Mouse (Mus musculus) granulocyte monocyte progenitor cell, adult 5-6 weeks (primary cell): ENCODE results near the gene Arf3. TPM values are rescaled to one million over a fixed set of nuclear protein-coding genes. Genes with fewer than 3 reads are reported as not detected.
A peak's percentile ranks its signal among the peaks of the same experiment; 100 is the strongest.
"Not testable (repeated sequence)": the region's sequence is repeated elsewhere in the genome, so short reads cannot be mapped to it uniquely, and the experiment has no call there.

Source experiments
- ATAC-seq: replicated peaks from 2 replicates; pipeline ENCODE4 v1.8.0; 2016; ENCODE audit warnings: mild to moderate bottlenecking, moderate TSS enrichment, inconsistent platforms; ENCODE audit not compliant: poor library complexity, severe bottlenecking
- total RNA-seq, 2 experiments: library from RNA; stranded (forward) in 1 of 2; stranded (reverse) in 1 of 2; fragments of 200-712, 200-1000 nt in 1 of 2; fragments of >200 nt in 1 of 2; fragmentation: Nextera tagmentation in 1 of 2; gene quantifications; 2 replicates each; pipeline ENCODE4 v1.2.3; 2014 to 2017

The Arf3 gene
- total RNA-seq, 2 experiments from 2014 or later: 32.7 to 39.0 TPM

DNA sequence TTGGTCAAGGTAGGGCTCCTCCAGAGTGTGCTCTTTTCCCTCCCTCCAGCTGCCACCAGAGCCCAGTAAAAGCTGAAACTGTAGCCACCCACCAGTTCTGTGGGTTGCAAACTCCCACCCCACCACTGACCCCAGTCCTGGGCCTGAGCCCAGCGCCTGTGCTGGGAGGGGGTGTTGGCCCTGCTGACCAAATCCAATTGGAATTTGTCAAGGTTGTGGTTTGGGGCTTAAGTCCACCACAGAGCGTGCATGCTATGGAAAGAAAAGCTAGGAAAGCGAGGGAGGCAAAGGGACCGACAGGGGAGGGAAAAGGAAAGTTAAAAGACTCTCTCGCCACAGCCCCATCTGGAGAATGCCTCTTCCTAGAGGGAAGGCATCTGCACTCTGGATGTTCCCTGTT lies 5.2 kb upstream of the Arf3 start:
- no peak for ATAC-seq

DNA sequence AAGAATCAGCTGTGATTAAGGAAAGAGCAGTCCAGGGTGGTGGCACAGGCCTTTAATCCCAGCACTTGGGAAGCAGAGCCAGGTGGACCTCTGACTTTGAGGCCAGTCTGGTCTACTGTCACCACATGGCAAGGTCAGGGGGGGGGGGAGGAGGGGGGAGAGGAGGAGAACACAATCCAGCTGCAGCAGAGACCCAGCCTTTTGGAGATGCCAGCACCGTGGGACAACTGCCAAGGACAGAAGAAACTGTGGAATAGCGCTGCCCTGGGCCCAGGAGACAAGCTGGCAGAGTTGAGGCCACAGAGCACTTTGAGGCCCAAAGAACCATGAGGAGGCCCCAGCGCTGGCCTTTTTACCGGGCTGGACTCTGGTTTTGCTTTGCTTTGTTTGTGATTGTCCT lies 2.9 kb upstream of the Arf3 start:
- no peak for ATAC-seq

DNA sequence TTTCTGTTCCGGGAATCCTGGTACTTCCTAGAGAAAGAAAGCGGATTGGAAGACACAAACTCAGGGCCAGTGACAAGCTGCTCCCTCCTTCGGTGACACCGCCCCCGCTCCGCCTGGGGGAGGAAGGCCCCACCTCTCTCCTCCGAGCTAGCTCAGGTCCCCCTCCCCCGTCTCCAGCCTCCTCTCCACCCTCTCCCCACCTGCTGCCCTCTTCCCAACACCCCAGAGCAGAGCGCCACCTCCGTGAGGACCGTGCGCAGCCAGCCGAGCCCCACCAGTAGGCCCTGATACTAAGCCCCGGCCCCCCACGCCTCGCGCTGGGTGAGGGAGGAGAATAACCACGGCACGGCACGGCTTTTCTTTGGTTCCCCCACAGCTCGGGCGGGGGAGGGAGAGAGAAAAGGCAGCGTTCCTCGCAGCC lies 803 bp downstream of the Arf3 start:
- peak; percentile 67 for ATAC-seq

DNA sequence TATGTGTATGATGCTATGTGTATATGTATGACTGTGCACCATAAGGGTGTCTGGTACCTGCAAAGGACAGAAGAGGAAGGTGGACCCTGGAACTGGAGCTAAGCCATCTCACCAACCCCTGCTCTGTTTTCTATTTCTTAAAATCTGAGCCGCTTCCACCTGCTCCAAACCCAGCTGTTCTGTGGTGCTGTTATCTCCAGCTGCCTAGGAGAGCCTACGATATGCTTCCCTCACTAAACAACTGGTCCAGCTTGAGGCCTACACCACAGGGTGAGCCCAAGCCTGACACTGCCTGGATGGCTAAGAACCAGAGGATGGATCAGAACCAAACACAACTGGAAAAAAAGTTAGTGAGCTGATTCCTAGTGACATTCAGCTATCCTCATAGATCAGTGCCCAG lies 8.9 kb downstream of the Arf3 start:
- no peak for ATAC-seq

DNA sequence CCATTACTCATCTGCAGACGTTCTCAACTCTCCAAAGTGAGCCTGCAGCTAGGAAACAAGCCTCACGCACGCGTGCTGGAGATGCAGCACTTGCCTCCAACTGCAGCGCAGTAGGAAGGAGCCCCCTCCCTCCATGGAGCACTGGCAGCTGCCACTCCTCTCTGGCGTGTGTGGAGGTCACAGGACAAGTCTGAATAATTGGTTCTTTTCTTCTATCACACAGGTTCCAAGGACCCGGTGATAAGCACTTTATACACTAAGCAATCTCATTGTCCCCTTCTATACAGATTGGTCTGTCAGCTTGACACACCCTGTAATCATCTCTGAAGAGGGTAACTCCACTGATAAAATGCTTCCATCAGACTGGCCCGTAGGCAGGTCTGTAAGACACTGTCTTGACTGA lies 10.0 kb downstream of the Arf3 start:
- ATAC-seq: no peak

DNA sequence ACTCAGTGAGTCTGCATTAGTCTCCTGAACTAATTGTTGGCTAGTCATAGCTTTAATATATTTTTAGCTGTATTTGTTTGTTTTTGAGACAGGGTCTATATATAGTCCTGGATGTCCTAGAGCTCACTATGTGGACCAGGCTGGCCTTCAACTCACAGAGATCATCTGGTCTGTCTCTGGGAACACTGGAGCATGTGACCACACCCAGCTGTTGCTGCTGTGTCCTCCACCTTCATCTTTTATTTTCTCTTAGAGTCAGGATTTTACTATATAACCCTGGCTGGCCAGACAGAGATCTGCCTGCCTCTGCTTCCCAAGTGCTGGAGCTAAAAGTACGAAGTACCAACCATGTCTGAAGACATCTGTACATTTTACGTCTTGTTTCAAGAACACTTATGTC lies 13.9 kb downstream of the Arf3 start:
- ATAC-seq: no peak

DNA sequence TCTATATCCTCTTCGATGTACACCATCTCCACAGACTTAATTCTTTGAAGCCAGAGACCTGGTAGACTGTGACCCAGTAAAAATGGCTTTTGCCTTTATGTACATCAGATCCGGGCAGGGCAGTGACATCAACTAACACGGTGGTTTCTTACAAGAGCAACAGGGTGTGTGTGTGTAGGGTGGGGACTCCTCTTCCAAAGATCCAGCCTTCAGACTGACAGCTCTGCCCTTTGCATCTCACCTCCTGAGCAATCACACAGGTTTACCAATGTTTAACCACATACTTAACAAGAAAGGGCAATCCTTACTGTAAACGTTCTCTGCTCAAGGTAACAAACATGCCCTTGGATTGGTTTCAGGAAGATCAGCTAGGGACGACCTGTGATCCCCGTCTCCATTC lies 15.7 kb downstream of the Arf3 start:
- ATAC-seq: no peak

DNA sequence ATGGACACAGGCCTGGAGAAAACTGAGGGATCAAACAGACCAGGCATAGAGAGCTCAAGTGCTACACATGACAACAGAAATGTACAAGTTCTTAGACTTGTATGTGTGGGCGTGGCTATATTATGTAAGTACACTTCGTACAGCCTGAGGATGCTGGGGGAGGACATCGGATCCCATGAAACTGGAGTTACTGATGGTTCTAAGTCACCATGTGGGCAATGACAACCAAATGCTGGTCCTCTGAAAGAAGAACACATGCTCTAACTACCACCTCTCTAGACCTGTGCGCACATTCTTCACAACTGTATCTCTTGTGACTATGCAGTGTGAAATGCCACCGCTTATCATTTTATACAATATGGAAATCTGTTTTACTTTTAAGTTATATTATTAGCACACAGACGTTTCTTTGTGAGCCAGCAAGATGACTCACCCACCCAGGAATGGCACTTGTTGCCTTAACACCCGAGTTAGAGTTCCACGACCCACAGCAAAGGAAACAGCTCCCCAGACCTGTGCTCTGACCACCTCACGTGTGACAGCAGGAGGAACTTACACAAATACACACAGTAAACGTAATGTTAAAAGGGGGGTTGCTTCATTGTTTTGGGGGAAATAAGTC lies 16.6 kb downstream of the Arf3 start:
- ATAC-seq: no peak

DNA sequence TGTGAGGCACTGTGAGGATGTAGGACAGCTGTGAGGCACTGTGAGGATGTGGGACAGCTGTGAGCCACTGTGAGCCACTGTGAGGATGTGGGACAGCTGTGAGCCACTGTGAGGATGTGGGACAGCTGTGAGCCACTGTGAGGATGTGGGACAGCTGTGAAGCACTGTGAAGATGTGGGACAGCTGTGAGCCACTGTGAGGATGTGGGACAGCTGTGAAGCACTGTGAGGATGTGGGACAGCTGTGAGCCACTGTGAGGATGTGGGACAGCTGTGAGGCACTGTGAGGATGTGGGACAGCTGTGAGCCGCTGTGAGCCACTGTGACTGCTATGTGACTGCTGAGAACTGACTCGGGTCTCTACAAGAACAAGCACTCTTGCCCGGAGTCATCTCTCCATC lies 19.2 kb downstream of the Arf3 start:
- ATAC-seq: not testable (repeated sequence)

DNA sequence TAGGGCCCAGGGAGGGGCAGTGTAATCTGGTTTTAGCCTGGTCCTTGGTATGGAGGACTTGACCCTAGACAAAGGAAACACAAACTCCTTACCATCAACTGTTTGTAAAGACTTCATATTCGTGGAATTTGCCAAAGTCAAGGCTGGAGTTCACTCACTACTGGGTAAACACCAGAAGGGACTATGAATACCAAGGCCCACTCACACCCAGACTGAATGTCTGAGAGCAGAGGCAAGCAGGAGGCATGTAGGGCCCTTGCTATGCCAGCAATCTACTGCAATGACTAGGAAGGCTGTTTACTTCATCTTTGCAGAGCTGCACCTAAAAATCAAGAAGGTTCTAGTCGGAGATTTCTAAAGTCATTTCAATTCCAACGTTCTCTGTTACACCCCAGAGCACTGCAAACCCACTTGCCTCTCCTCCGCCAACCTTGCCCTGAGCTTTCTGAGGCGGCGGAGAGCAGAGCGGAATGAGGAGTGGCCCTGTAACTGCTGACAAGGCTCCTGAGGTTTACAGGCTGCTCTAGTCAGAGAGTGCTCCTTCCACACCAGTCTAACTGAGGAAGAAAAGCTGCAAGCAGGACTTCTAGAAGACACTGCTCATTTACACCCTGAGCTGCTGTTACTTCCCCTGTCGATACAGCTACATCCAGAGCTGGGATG lies 20.1 kb downstream of the Arf3 start:
- ATAC-seq: no peak

DNA sequence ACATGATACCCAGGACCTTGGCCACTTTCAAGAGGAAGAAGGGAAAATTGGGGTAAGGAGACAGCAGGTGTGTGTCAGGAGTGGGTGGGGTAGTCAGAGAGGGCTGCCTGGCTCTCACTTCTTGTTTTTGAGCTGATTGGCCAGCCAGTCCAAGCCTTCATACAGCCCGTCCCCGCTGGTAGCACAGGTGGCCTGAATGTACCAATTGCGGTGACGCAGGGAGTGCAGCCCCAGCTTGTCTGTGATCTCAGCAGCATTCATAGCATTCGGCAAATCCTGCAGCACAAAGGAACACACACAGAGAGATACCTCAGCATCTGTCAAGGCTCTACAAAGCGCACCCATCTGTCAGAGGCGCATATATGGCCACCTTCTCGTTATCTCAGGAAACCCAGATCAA lies 22.8 kb downstream of the Arf3 start:
- no peak for ATAC-seq

DNA sequence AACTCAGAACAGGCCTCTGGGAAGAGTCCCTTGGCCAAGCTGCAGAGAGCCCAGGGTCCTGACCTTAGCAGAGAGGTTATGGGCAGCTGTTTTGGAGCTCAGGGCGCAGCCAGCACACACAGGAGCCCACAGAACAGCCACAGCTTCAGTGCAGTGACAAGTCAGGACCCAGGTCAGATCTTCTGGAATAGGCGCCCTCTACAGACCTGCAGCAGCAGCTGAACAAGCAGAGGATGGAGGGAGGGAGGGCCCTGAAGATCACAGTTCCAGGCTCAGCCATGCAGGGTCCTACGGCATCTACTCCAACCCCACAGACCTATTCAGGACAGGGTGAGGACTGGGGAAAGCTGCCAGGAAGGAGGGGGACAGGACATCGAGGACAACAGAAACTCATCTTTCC lies 24.2 kb downstream of the Arf3 start:
- no peak for ATAC-seq

DNA sequence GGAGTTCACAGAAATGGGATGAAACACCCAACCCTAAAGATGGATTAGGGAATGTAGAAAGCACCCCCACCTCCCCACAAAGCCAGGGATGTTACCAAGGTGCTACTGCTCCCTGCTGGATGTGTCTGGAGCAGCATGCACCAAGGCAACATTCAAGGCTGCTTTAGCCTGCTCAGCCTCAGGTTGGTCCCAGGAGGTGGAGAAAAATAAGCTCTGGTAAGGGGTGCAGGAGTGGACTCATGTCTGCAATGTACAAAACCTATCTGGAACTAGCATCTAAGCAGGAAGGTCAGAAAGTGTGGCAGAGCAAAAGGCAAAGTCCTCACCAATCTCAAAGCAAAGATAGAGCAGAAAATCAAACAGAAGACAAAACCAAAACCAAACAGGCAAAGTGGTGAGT lies 25.1 kb downstream of the Arf3 start:
- ATAC-seq: no peak

DNA sequence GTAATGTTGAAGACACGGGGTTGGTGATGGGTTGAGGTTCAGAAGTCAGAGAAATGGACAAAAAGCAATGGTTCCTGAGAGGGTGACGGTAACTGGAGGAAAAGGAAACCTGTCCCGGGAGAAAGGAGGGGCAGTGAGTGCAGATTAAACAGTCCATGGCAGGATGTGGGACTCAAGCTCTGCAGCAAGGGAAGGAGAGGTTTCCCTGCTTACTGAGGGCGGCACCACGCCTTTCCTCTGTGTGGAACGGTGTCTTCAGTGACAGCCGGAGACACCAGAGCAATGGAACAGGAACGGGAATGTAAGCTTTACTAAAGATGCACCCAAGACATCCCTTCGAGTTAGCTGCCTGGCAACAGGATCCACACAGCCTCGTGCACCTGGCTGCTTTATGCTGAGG lies 26.5 kb downstream of the Arf3 start:
- no peak for ATAC-seq

DNA sequence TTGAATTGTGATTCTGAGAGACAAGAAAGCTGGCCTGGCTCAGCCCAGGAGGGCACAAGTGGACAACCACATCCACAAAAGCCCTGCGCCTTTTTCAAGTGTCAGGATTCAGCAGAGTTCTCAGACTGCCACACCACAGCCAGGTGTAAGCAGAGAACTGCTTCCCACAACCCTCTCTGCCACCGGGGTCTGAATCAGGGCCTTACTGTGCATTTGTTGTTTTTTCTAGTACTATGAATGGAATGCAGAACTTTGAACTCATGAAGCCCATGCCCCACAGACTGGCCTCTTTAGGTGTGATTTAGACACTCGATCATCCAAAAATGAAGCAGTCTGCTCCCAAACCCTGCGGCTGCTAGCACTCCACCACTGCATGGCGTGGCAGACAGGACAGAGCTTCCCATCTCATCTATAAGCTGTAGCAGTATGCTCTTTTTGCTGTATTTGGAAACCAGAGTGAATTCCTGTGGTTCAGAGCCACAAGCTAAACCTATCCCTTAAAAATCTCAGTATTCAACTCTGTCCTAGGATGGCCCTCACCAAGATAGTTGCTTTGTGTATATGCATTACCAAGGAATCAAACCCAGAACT lies 28.9 kb downstream of the Arf3 start:
- no peak for ATAC-seq

DNA sequence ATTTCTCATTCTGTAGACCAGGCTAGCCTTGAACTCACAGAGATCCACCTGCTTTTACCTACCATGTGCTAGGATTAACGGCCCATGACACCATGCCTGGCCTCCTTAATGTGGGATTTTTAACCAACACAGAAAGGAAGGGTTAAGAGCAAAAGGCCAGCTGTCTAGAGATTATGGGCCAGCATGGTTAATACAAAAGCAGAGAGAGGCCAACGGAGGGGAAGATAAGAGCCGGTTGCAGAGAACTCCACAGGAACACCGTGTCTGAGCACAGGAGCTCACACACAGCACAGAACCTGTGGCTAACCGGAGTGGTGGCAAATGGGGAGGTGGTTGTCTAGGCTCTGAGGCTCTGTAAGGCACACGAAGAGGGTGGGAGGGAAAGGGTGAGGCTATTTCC lies 29.6 kb downstream of the Arf3 start:
- ATAC-seq: no peak

DNA sequence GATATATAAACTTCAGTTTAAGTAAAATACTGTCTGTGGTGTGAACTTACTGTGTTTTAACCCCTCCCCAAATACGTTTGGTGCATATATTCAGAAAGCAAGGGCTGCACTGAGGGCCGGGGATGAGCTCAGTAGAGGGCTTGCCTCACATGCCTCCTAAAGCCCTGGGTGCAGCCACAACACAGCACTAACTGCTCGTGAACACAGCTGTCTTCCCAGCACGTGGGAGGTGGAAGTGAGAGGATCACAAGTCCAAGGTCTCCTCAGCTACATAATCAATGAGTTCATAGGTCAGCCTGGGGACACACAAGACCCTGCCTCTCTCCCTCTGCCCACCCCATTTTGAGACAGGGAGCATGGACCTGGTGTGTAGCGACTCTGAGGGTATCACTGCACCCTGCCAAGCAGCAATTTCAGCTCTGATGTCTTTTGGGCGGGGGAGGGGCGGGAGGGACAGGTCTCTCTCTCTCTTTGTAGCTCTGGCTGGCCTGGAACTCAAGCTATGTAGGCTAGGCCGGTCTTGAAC lies 30.9 kb downstream of the Arf3 start:
- ATAC-seq: no peak

DNA sequence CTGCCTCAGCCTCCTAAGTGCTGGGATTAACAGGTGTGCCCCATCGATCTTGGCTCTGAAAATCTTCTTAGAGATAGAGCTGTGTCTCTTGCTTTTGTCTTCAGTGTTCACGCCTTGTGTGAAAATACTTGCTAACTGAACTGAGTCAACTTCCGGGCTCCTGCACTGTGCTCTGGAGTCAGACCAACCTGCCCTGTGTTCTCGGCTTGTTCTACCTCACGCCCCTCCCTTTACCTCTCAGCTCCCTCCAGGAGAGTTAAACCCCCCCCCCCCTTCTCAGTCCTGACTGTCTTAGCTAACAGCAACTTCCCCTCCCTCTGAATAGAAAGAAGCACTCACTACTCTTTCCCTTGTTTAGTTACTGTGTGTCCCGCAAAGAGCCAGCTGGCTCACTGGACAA lies 32.2 kb downstream of the Arf3 start:
- ATAC-seq: no peak

DNA sequence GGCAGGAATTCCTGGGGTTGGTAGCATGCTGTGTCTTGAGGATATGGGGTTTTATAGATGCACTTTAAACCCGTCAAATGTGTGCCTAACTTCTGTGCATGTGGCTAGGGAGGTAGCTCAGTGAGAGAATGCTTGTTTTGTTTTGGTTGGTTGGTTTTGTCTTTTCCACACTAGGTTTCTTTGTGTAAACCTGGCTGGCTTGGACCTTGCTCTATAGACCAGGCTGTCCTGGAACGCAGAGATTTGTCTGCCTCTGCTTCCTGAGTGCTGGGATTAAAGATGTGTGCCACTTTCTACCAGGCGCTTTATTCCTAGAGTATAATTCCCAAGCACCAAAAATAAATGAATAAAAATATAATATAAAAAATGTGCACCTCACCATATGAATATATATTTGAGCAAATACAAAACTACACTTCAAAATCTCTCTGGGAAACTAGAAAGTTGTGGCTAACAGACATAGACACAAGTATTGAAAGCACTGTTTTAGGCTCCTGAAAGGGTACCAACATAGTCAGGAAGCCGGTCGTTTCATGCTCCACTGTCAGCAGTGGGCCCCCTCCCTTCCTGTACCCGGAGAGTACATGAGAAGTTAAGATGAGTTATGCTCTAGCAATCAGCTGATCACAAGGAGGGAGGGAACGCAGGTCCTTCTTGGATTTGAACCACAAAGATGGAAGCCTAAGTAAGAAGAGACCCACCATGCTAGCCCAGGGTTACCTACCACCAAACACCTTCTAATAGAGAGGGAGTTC lies 33.0 kb downstream of the Arf3 start:
- no peak for ATAC-seq

DNA sequence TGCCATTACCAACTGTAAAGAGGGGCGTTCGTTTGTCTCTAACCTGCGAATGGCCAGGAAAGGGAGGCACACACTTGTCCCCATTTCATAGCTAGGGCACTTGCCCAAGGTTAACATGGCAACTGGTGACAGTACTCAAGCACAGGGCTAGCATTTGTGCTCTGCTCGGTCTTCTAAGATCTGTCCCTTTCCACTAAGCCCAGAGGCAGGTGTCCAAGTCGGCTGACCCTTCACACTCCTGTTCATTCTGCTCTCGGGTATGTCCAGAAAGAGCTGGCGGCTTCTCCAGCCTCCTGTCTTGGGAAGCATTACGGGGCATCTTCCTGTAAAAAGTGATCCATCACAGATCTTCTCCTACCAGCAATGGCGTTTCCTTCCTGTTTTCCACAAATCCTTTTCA lies 34.6 kb downstream of the Arf3 start:
- no peak for ATAC-seq
